Mouse (Mus musculus): Measurements from ENCODE around the gene Batf3. TPM values are rescaled to one million over a fixed set of nuclear protein-coding genes. Genes with fewer than 3 reads are reported as not detected.

Gene Batf3
- polyA plus RNA-seq, 2 experiments = 1.5 to 1.8 TPM

DNA sequence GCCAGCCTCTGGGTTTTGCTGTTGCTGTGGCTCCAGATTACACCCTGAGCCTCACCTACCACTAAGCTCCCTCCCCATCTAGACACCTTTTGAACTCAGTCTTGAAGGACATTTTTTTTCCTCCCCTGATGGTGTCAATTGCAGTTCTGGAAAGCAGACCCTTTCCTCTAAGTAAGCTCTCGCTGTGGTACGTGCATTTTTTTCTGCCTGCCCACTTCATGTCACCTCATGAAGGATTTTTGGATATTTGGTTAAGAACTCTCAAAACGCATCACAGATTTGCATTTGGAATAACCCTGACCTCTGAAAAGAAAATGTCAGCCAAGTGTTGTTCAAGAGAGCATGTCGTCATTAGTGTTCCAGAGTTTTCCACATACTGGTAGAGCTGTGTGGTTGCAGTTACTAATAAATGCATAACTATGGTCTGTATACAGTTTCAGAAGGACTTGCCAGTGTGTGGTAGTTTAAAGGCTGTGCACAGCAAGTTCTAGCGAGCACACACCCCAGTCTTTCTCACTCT lies 2.2 kb downstream of the Batf3 start:
- H3K27ac ChIP-seq = no peak overlapping the region
- no peak overlapping the region for H3K9ac ChIP-seq (replicated peaks)
- H3K4me3 ChIP-seq (ENCODE audit: insufficient read depth in 1 of 2, low read depth in 2 of 2, low read length in 2 of 2) = no peak overlapping the region
- no peak overlapping the region for H3K4me2 ChIP-seq (ENCODE audit: low read depth)
- no peak for TF ChIP-seq CTCF (IDR thresholded peaks at IDR 0.05; ENCODE audit: low read depth)
- TF ChIP-seq EP300 (IDR thresholded peaks at IDR 0.05; ENCODE audit: low read depth) = no peak
- ATAC-seq (ENCODE audit: insufficient read depth) (no peak), DNase-seq (ENCODE audit: low read depth in 3 of 3, low spot score in 3 of 3) (no peak)
- no peaks in the 10 kb centered on the region for H3K9me3 ChIP-seq (ENCODE audit: control insufficient read depth, low read length)
- 59% methylated on average over 5 of the region's 5 CpGs for WGBS (ENCODE audit: insufficient replicate concordance)
- peaks cover 44% of the 10 kb centered on the region for H3K27me3 ChIP-seq (ENCODE audit: control insufficient read depth, insufficient read depth, low read length)
- H3K4me1 ChIP-seq (replicated peaks; ENCODE audit: control insufficient read depth in 2 of 2, insufficient read depth in 2 of 2, low read length in 1 of 2) = no peaks in the 10 kb centered on the region
- H3K36me3 ChIP-seq (replicated peaks; ENCODE audit: control insufficient read depth, insufficient read depth, low read depth) = no peaks in the 10 kb centered on the region

DNA sequence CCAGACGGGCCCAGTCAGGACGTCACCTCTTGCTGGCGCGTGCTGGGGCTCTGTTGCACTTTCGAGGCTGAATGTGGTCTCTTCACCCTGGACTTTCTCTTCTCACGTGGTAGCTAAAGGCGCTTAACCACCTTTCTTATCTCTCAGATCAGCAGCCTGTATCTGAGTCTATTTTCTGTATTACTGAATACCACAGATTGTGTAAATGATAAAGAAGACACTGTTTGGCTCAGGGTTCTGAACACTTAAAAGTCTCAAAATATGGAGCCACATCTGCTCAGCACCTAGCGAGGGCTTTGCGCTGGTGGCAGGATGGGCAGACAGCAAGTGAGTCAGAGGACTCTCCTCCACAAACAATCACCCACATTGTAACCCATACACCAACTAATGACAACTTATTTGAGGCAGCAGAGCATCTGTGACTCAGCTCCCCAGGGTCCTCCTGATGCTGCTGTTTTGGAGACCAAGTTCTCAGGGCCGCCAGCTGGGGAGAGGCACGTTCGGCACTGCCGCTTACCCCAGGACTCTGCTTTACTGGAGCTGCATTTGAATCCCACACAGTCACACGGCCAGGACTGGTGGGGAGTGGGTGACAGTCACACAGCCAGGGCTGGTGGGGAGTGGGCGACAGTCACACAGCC lies 5.2 kb downstream of the Batf3 start:
- no peak overlapping the region for H3K9ac ChIP-seq (replicated peaks)
- no peak overlapping the region for H3K4me3 ChIP-seq (ENCODE audit: insufficient read depth in 1 of 2, low read depth in 2 of 2, low read length in 2 of 2)
- no peak overlapping the region for H3K4me2 ChIP-seq (ENCODE audit: low read depth)
- 67% methylated on average over 15 of the region's 15 CpGs for WGBS (ENCODE audit: insufficient replicate concordance)
- H3K9me3 ChIP-seq (ENCODE audit: control insufficient read depth, low read length) = no peaks in the 10 kb centered on the region
- H3K27me3 ChIP-seq (ENCODE audit: control insufficient read depth, insufficient read depth, low read length) = peaks cover 30% of the 10 kb centered on the region
- no peak for DNase-seq (ENCODE audit: low read depth in 3 of 3, low spot score in 3 of 3)
- no peak for TF ChIP-seq CTCF (IDR thresholded peaks at IDR 0.05; ENCODE audit: low read depth)
- no peak for TF ChIP-seq EP300 (IDR thresholded peaks at IDR 0.05; ENCODE audit: low read depth)
- H3K27ac ChIP-seq = no peak overlapping the region
- no peaks in the 10 kb centered on the region for H3K36me3 ChIP-seq (replicated peaks; ENCODE audit: control insufficient read depth, insufficient read depth, low read depth)
- no peaks in the 10 kb centered on the region for H3K4me1 ChIP-seq (replicated peaks; ENCODE audit: control insufficient read depth in 2 of 2, insufficient read depth in 2 of 2, low read length in 1 of 2)
- no peak for ATAC-seq (ENCODE audit: insufficient read depth)

DNA sequence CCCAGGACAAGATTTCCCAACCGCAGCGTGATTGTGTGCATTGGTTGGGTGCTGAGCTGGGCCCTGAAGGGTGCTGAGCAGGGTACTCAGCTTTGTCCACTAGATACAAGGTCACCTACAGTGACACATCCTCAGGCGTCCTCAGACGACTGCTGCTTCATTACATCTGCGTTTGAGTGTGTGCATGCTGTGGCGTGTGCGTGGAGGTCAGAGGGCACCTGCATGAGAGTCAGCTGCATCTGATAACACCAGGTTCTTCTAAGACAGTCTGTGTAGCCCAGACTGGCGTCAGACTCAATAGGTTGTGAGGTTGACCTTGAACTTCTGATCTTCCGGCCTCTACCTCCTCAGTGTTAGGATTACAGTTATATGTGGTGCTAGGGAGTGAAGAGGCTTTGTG lies 7.6 kb downstream of the Batf3 start:
- Histone ChIP-seq H3K4me2 (ENCODE audit: low read depth) (no peak overlapping the region), H3K4me1 (replicated peaks; ENCODE audit: control insufficient read depth in 2 of 2, insufficient read depth in 2 of 2, low read length in 1 of 2) (no peaks in the 10 kb centered on the region), H3K4me3 (ENCODE audit: insufficient read depth in 1 of 2, low read depth in 2 of 2, low read length in 2 of 2) (no peak overlapping the region), H3K27ac (no peak overlapping the region), H3K9me3 (ENCODE audit: control insufficient read depth, low read length) (no peaks in the 10 kb centered on the region), H3K36me3 (replicated peaks; ENCODE audit: control insufficient read depth, insufficient read depth, low read depth) (no peaks in the 10 kb centered on the region), H3K27me3 (ENCODE audit: control insufficient read depth, insufficient read depth, low read length) (peaks cover 6% of the 10 kb centered on the region; the same call in 1 of the 2 replicates), H3K9ac (replicated peaks) (no peak overlapping the region)
- DNase-seq (ENCODE audit: low read depth in 3 of 3, low spot score in 3 of 3) = no peak
- WGBS (ENCODE audit: insufficient replicate concordance) = 60% methylated on average over 9 of the region's 9 CpGs
- no peak for TF ChIP-seq EP300 (IDR thresholded peaks at IDR 0.05; ENCODE audit: low read depth)
- no peak for TF ChIP-seq CTCF (IDR thresholded peaks at IDR 0.05; ENCODE audit: low read depth)
- no peak for ATAC-seq (ENCODE audit: insufficient read depth)

GRCm38 (mm10) chr1:191107306-191107705 lies 9.7 kb downstream of the Batf3 start:
- DNase-seq (ENCODE audit: low read depth in 3 of 3, low spot score in 3 of 3) = no peak
- Histone ChIP-seq H3K9ac (replicated peaks) (no peak overlapping the region), H3K4me2 (ENCODE audit: low read depth) (no peak overlapping the region), H3K27ac (no peak overlapping the region), H3K4me1 (replicated peaks; ENCODE audit: control insufficient read depth in 2 of 2, insufficient read depth in 2 of 2, low read length in 1 of 2) (peaks cover 0 to 4% of the 10 kb centered on the region in 2 experiments; a peak in 1 of 4 replicates), H3K36me3 (replicated peaks; ENCODE audit: control insufficient read depth, insufficient read depth, low read depth) (no peaks in the 10 kb centered on the region), H3K27me3 (ENCODE audit: control insufficient read depth, insufficient read depth, low read length) (no peaks in the 10 kb centered on the region), H3K4me3 (ENCODE audit: insufficient read depth in 1 of 2, low read depth in 2 of 2, low read length in 2 of 2) (no peak overlapping the region), H3K9me3 (ENCODE audit: control insufficient read depth, low read length) (no peaks in the 10 kb centered on the region)
- WGBS (ENCODE audit: insufficient replicate concordance) = 36% methylated on average over 10 of the region's 10 CpGs
- ATAC-seq (ENCODE audit: insufficient read depth) = no peak
- TF ChIP-seq EP300 (IDR thresholded peaks at IDR 0.05; ENCODE audit: low read depth) (no peak), CTCF (IDR thresholded peaks at IDR 0.05; ENCODE audit: low read depth) (no peak)

- peaks cover 0 to 4% of the 10 kb centered on the region in 2 experiments; a peak in 1 of 4 replicates for H3K4me1 ChIP-seq (replicated peaks; ENCODE audit: control insufficient read depth in 2 of 2, insufficient read depth in 2 of 2, low read length in 1 of 2)
These were observed 12.3 kb downstream of the Batf3 start for GRCm38 (mm10) chr1:191109907-191110306.

More at GRCm38 (mm10) chr1:191109907-191110306, 12.3 kb downstream of the Batf3 start:
- Histone ChIP-seq H3K9me3 (ENCODE audit: control insufficient read depth, low read length) (no peaks in the 10 kb centered on the region), H3K9ac (replicated peaks) (no peak overlapping the region), H3K4me3 (ENCODE audit: insufficient read depth in 1 of 2, low read depth in 2 of 2, low read length in 2 of 2) (no peak overlapping the region), H3K4me2 (ENCODE audit: low read depth) (no peak overlapping the region), H3K27ac (no peak overlapping the region), H3K36me3 (replicated peaks; ENCODE audit: control insufficient read depth, insufficient read depth, low read depth) (no peaks in the 10 kb centered on the region), H3K27me3 (ENCODE audit: control insufficient read depth, insufficient read depth, low read length) (no peaks in the 10 kb centered on the region)
- WGBS (ENCODE audit: insufficient replicate concordance) = 66% methylated on average over 9 of the region's 9 CpGs
- TF ChIP-seq CTCF (IDR thresholded peaks at IDR 0.05; ENCODE audit: low read depth) (no peak), EP300 (IDR thresholded peaks at IDR 0.05; ENCODE audit: low read depth) (no peak)
- DNase-seq (ENCODE audit: low read depth in 3 of 3, low spot score in 3 of 3) (no peak), ATAC-seq (ENCODE audit: insufficient read depth) (no peak)

All from liver, embryonic 14.5 days (tissue).